In genomic region chr8:101591115-101591514, GRCm38 (mm10) we compare ENCODE assay signal across 22 mouse cellular contexts.
DNase-seq lines count a peak whose midpoint lies in the region; ATAC-seq and TF ChIP-seq lines count a peak whose summit lies in the region.
"Had no signal": no experiment of that assay in that cellular context is flagged by ENCODE, and none has a peak within 500 bp of the region (broad histone marks: within the 10 kb centered on the region; RNA-seq: fewer than 3 reads in every experiment).

No protein-coding gene starts in this region.

- ATAC-seq in forebrain, embryonic 15.5 days (replicated peaks) = peak; percentile 59
- no peak for ATAC-seq in forebrain, embryonic 11.5 days (replicated peaks; ENCODE audit: low FRiP score)
- ATAC-seq: activated CD4-positive, CD25-positive, alpha-beta regulatory T cell, adult 4 months; CD4-positive, CD25-positive, alpha-beta regulatory T cell, adult 4 months; intestine, postnatal 0 days had no signal

- no peaks in the 10 kb centered on the region for H3K27me3 ChIP-seq in forebrain, embryonic 15.5 days
- no peaks in the 10 kb centered on the region for H3K27me3 ChIP-seq in forebrain, embryonic 11.5 days (ENCODE audit: control insufficient read depth, insufficient read depth, low read length)
- H3K27me3 ChIP-seq in cerebellum, adult 2 months (ENCODE audit: control insufficient read depth, insufficient read depth, low read length) = no peaks in the 10 kb centered on the region
- H3K27me3 ChIP-seq: embryonic facial prominence, embryonic 12.5 days; embryonic facial prominence, embryonic 15.5 days; hindbrain, embryonic 12.5 days; hindbrain, embryonic 15.5 days had no signal

- no peaks in the 10 kb centered on the region for H3K9me3 ChIP-seq in forebrain, embryonic 15.5 days
- H3K9me3 ChIP-seq in forebrain, embryonic 11.5 days (ENCODE audit: control insufficient read depth, low read length) = no peaks in the 10 kb centered on the region
- H3K9me3 ChIP-seq: embryonic facial prominence, embryonic 12.5 days; embryonic facial prominence, embryonic 15.5 days; hindbrain, embryonic 12.5 days; hindbrain, embryonic 15.5 days had no signal

- peak overlapping the region; percentile 79 for H3K27ac ChIP-seq in forebrain, embryonic 15.5 days (replicated peaks)
- H3K27ac ChIP-seq in forebrain, embryonic 11.5 days (ENCODE audit: low read depth, low read length) = no peak overlapping the region
- no peak overlapping the region for H3K27ac ChIP-seq in cerebellum, adult 2 months (ENCODE audit: insufficient read depth, low read length)
- H3K27ac ChIP-seq: embryonic facial prominence, embryonic 12.5 days; embryonic facial prominence, embryonic 15.5 days; gastrocnemius, adult 2 months; hindbrain, embryonic 12.5 days; hindbrain, embryonic 15.5 days had no signal

- H3K36me3 ChIP-seq in forebrain, embryonic 15.5 days = no peaks in the 10 kb centered on the region
- no peaks in the 10 kb centered on the region for H3K36me3 ChIP-seq in forebrain, embryonic 11.5 days (ENCODE audit: control insufficient read depth, insufficient read depth, low read length)
- H3K36me3 ChIP-seq: embryonic facial prominence, embryonic 12.5 days; embryonic facial prominence, embryonic 15.5 days; hindbrain, embryonic 12.5 days; hindbrain, embryonic 15.5 days had no signal

- no peak for TF ChIP-seq CTCF in brain, embryonic 14.5 days (IDR thresholded peaks at IDR 0.05; ENCODE audit: borderline replicate concordance, extremely low read depth, insufficient read depth, insufficient read length)
- no peak for TF ChIP-seq CTCF in cerebellum, adult 2 months (IDR thresholded peaks at IDR 0.05; ENCODE audit: borderline replicate concordance, insufficient read depth, low read depth, low read length)

- H3K9ac ChIP-seq in forebrain, embryonic 15.5 days (replicated peaks) = no peak overlapping the region
- no peak overlapping the region for H3K9ac ChIP-seq in forebrain, embryonic 11.5 days (ENCODE audit: low read length)
- H3K9ac ChIP-seq: embryonic facial prominence, embryonic 12.5 days; embryonic facial prominence, embryonic 15.5 days; hindbrain, embryonic 12.5 days; hindbrain, embryonic 15.5 days had no signal

- no peak overlapping the region for H3K4me3 ChIP-seq in forebrain, embryonic 15.5 days
- no peak overlapping the region for H3K4me3 ChIP-seq in forebrain, embryonic 11.5 days (ENCODE audit: low read depth, low read length)
- H3K4me3 ChIP-seq in cerebellum, adult 2 months (replicated peaks; ENCODE audit: insufficient read depth, low read depth, low read length) = no peak overlapping the region
- H3K4me3 ChIP-seq: embryonic facial prominence, embryonic 12.5 days; embryonic facial prominence, embryonic 15.5 days; gastrocnemius, adult 2 months; hindbrain, embryonic 12.5 days; hindbrain, embryonic 15.5 days had no signal

- H3K4me1 ChIP-seq in forebrain, embryonic 15.5 days = peaks cover 11% of the 10 kb centered on the region
- no peaks in the 10 kb centered on the region for H3K4me1 ChIP-seq in forebrain, embryonic 11.5 days (replicated peaks; ENCODE audit: control insufficient read depth, insufficient read depth, low read length)
- H3K4me1 ChIP-seq in cerebellum, adult 2 months (ENCODE audit: control insufficient read depth, insufficient read depth, low read length) = no peaks in the 10 kb centered on the region
- H3K4me1 ChIP-seq: embryonic facial prominence, embryonic 12.5 days; embryonic facial prominence, embryonic 15.5 days; hindbrain, embryonic 12.5 days; hindbrain, embryonic 15.5 days had no signal

- DNase-seq in forebrain, embryonic 11.5 days (ENCODE audit: low spot score) = no peak
- DNase-seq in MN1 (ENCODE audit: low spot score) = peak; percentile 44
- peak; percentile 79 for DNase-seq in brain, embryonic 14.5 days (ENCODE audit: low read depth)
- no peak for DNase-seq in liver
- no peak for DNase-seq in cerebellum, adult 2 months
- DNase-seq: adrenal gland, adult 8-10 months; adrenal gland, postnatal 25 days; cerebellum, adult 18-20 months; cerebellum, adult 9-11 months; cerebellum, postnatal 25 days; gastrocnemius, adult 2 months; gastrocnemius, postnatal 14 days; heart, adult 11 months had no signal

- no peak overlapping the region for H3K4me2 ChIP-seq in forebrain, embryonic 15.5 days (replicated peaks)
- no peak overlapping the region for H3K4me2 ChIP-seq in forebrain, embryonic 11.5 days (ENCODE audit: low read depth, low read length, severe bottlenecking)
- H3K4me2 ChIP-seq: embryonic facial prominence, embryonic 12.5 days; embryonic facial prominence, embryonic 15.5 days; heart, embryonic 11.5 days; hindbrain, embryonic 12.5 days; hindbrain, embryonic 15.5 days had no signal

- no peak for TF ChIP-seq POLR2A in brain, embryonic 14.5 days (IDR thresholded peaks at IDR 0.05; ENCODE audit: borderline replicate concordance, extremely low read depth, insufficient read depth, insufficient read length, poor library complexity, severe bottlenecking)
- TF ChIP-seq POLR2A in cerebellum, adult 2 months (IDR thresholded peaks at IDR 0.05; ENCODE audit: borderline replicate concordance, insufficient read depth, low read length) = no peak

Comparison
In these comparisons a context has a peak if more than half of its experiments do, and no peak if none do; other contexts are left out.
1. DNase-seq: peak in MN1 (single experiment) and brain, embryonic 14.5 days (single experiment); none in forebrain, embryonic 11.5 days (single experiment), liver (single experiment) and cerebellum, adult 2 months (0 of 2).